Mouse (Mus musculus): ENCODE results near the gene Mdc1.
"Not testable (repeated sequence)": the region's sequence is repeated elsewhere in the genome, so short reads cannot be mapped to it uniquely, and the experiment has no call there.

Mdc1 gene

GRCm38 (mm10) chr17:35822564-35822963, 18.8 kb upstream of the Mdc1 start:
- DNase-seq (ENCODE audit: low read depth, low spot score), result no peak

- peak; percentile 90 for DNase-seq (ENCODE audit: low read depth, low spot score)
Observed at GRCm38 (mm10) chr17:35822964-35823937, 18.1 kb upstream of the Mdc1 start, which contains the start of gene Flot1. TSS of gene Flot1 (plus strand) at chr17:35823230.

GRCm38 (mm10) chr17:35824402-35824801, 16.9 kb upstream of the Mdc1 start:
- DNase-seq (ENCODE audit: low read depth, low spot score), result no peak

GRCm38 (mm10) chr17:35825109-35825850, 16.0 kb upstream of the Mdc1 start:
- DNase-seq (ENCODE audit: low read depth, low spot score), result no peak

- DNase-seq (ENCODE audit: low read depth, low spot score), result peak; percentile 92
Observed at GRCm38 (mm10) chr17:35829737-35830136, 11.6 kb upstream of the Mdc1 start.

GRCm38 (mm10) chr17:35832400-35833238, 8.7 kb upstream of the Mdc1 start:
- no peak for DNase-seq (ENCODE audit: low read depth, low spot score)

GRCm38 (mm10) chr17:35833239-35833751, 8.0 kb upstream of the Mdc1 start:
- DNase-seq (ENCODE audit: low read depth, low spot score), result no peak

- DNase-seq (ENCODE audit: low read depth, low spot score), result no peak
Observed at GRCm38 (mm10) chr17:35833894-35834293, 7.4 kb upstream of the Mdc1 start.

- DNase-seq (ENCODE audit: low read depth, low spot score), result peak; percentile 76
Observed at GRCm38 (mm10) chr17:35834696-35835422, 6.5 kb upstream of the Mdc1 start.

GRCm38 (mm10) chr17:35835424-35836140, 5.7 kb upstream of the Mdc1 start:
- DNase-seq (ENCODE audit: low read depth, low spot score), result peak; percentile 55

GRCm38 (mm10) chr17:35836178-35836965, 4.9 kb upstream of the Mdc1 start:
- DNase-seq (ENCODE audit: low read depth, low spot score), result peak; percentile 95

- DNase-seq (ENCODE audit: low read depth, low spot score), result peak; percentile 88
Observed at GRCm38 (mm10) chr17:35836991-35837422, 4.3 kb upstream of the Mdc1 start.

- DNase-seq (ENCODE audit: low read depth, low spot score), result peak; percentile 51
Observed at GRCm38 (mm10) chr17:35837487-35837886, 3.8 kb upstream of the Mdc1 start.

GRCm38 (mm10) chr17:35838122-35838544, 3.2 kb upstream of the Mdc1 start, which contains the start of gene Tubb5:
TSS of gene Tubb5 (minus strand) at chr17:35838306.
- DNase-seq (ENCODE audit: low read depth, low spot score), result peak; percentile 99

- DNase-seq (ENCODE audit: low read depth, low spot score), result no peak
Observed at GRCm38 (mm10) chr17:35838570-35838969, 2.7 kb upstream of the Mdc1 start.

- not testable (repeated sequence) for DNase-seq (ENCODE audit: low read depth, low spot score)
Observed at GRCm38 (mm10) chr17:35839002-35839401, 2.3 kb upstream of the Mdc1 start.

- DNase-seq (ENCODE audit: low read depth, low spot score), result no peak
Observed at GRCm38 (mm10) chr17:35840561-35840960, 754 bp upstream of the Mdc1 start.

- DNase-seq (ENCODE audit: low read depth, low spot score), result no peak
Observed at GRCm38 (mm10) chr17:35842006-35842405, 691 bp downstream of the Mdc1 start.

GRCm38 (mm10) chr17:35843514-35843913, 2.2 kb downstream of the Mdc1 start:
- no peak for DNase-seq (ENCODE audit: low read depth, low spot score)

All from brain, adult 2 months (tissue).